In genomic region chr14:48358487-48359159, GRCm38 (mm10) we compare ENCODE assay signal across 9 mouse cellular contexts.
DNase-seq lines count a peak whose midpoint lies in the region; ATAC-seq and TF ChIP-seq lines count a peak whose summit lies in the region.
"Had no signal": no experiment of that assay in that cellular context is flagged by ENCODE, and none has a peak within 500 bp of the region (broad histone marks: within the 10 kb centered on the region; RNA-seq: fewer than 3 reads in every experiment).

No protein-coding gene starts in this region.

- no peak for DNase-seq in forebrain, embryonic 10.5 days (ENCODE audit: extremely low spot score, low spot score)
- peak; percentile 8 for DNase-seq in urinary bladder, postnatal 14 days (ENCODE audit: low spot score)
- no peak for DNase-seq in urinary bladder, adult 2 months (ENCODE audit: low spot score)
- DNase-seq in forelimb bud, embryonic 11.5 days (ENCODE audit: low read depth, low spot score) = peak; percentile 55
- DNase-seq in left cerebral cortex, adult 2 months (ENCODE audit: extremely low spot score in 1 of 2, low spot score in 2 of 2) = peak; percentile 35 to 44

- no peaks in the 10 kb centered on the region for H3K27me3 ChIP-seq in forebrain, embryonic 13.5 days
- H3K27me3 ChIP-seq in forebrain, embryonic 10.5 days (ENCODE audit: poor library complexity, severe bottlenecking) = 0 out of 2 replicates have a peak, but pooled peaks cover 8% of the 10 kb centered on the region
- no peaks in the 10 kb centered on the region for H3K27me3 ChIP-seq in neural tube, embryonic 14.5 days (ENCODE audit: control insufficient read depth, insufficient read depth, low read length)
- H3K27me3 ChIP-seq: liver, embryonic 15.5 days had no signal

- TF ChIP-seq CTCF in left cerebral cortex, adult 2 months (IDR thresholded peaks at IDR 0.05) = peak; percentile 83

- H3K4me1 ChIP-seq in forebrain, embryonic 13.5 days = no peaks in the 10 kb centered on the region
- H3K4me1 ChIP-seq in forebrain, embryonic 10.5 days = 0 out of 2 replicates have a peak, but pooled peaks cover 3% of the 10 kb centered on the region
- no peaks in the 10 kb centered on the region for H3K4me1 ChIP-seq in neural tube, embryonic 14.5 days (ENCODE audit: control insufficient read depth, insufficient read depth, low read length)
- H3K4me1 ChIP-seq: liver, embryonic 15.5 days had no signal

- ATAC-seq in forebrain, embryonic 13.5 days = peak; percentile 69
- peak; percentile 79; the same call in 1 of the 2 replicates for ATAC-seq in neural tube, embryonic 14.5 days (ENCODE audit: low read depth)
- ATAC-seq in erythroblast, adult 5-6 weeks (replicated peaks; ENCODE audit: low FRiP score, poor library complexity, severe bottlenecking) = no peak

- H3K36me3 ChIP-seq in forebrain, embryonic 13.5 days (ENCODE audit: poor library complexity, severe bottlenecking) = no peaks in the 10 kb centered on the region
- no peaks in the 10 kb centered on the region for H3K36me3 ChIP-seq in forebrain, embryonic 10.5 days (replicated peaks)
- H3K36me3 ChIP-seq in neural tube, embryonic 14.5 days (ENCODE audit: control insufficient read depth, insufficient read depth, low read length) = no peaks in the 10 kb centered on the region
- H3K36me3 ChIP-seq: liver, embryonic 15.5 days had no signal

- H3K9ac ChIP-seq in forebrain, embryonic 13.5 days = no peak overlapping the region
- no peak overlapping the region for H3K9ac ChIP-seq in neural tube, embryonic 14.5 days (replicated peaks; ENCODE audit: low read depth, low read length)
- H3K9ac ChIP-seq: liver, embryonic 15.5 days had no signal

- no peak overlapping the region for H3K4me2 ChIP-seq in forebrain, embryonic 13.5 days
- H3K4me2 ChIP-seq in neural tube, embryonic 14.5 days (ENCODE audit: low read depth, low read length) = no peak overlapping the region
- H3K4me2 ChIP-seq: liver, embryonic 15.5 days had no signal

- no peak overlapping the region for H3K27ac ChIP-seq in forebrain, embryonic 13.5 days
- no peak overlapping the region for H3K27ac ChIP-seq in forebrain, embryonic 10.5 days
- no peak overlapping the region for H3K27ac ChIP-seq in left cerebral cortex, adult 2 months
- H3K27ac ChIP-seq in neural tube, embryonic 14.5 days (ENCODE audit: low read depth, low read length) = no peak overlapping the region
- H3K27ac ChIP-seq: liver, embryonic 15.5 days had no signal

- no peaks in the 10 kb centered on the region for H3K9me3 ChIP-seq in forebrain, embryonic 13.5 days (replicated peaks)
- H3K9me3 ChIP-seq in forebrain, embryonic 10.5 days = no peaks in the 10 kb centered on the region
- H3K9me3 ChIP-seq in neural tube, embryonic 14.5 days (ENCODE audit: control insufficient read depth, low read length) = no peaks in the 10 kb centered on the region
- H3K9me3 ChIP-seq: liver, embryonic 15.5 days had no signal

- no peak overlapping the region for H3K4me3 ChIP-seq in forebrain, embryonic 13.5 days
- no peak overlapping the region for H3K4me3 ChIP-seq in forebrain, embryonic 10.5 days
- H3K4me3 ChIP-seq in left cerebral cortex, adult 2 months = no peak overlapping the region
- no peak overlapping the region for H3K4me3 ChIP-seq in neural tube, embryonic 14.5 days (ENCODE audit: low read depth, low read length)
- H3K4me3 ChIP-seq: liver, embryonic 15.5 days had no signal

- WGBS in forebrain, embryonic 13.5 days = 48% methylated on average over 12 of the region's 12 CpGs
- WGBS in forebrain, embryonic 10.5 days = 54% methylated on average over 12 of the region's 12 CpGs
- WGBS in neural tube, embryonic 14.5 days = 46% methylated on average over 12 of the region's 12 CpGs

- intact Hi-C loops in left cerebral cortex, adult 2 months (cut with DNase I) = loop anchor here (2.0 to 5.0 kb wide), 2 partner anchors 236 to 608 kb away; partner anchors contain the start of gene Peli2

Comparison
In these comparisons a context has a peak if more than half of its experiments do, and no peak if none do; other contexts are left out.
1. DNase-seq: peak in urinary bladder, postnatal 14 days (single experiment), forelimb bud, embryonic 11.5 days (single experiment) and left cerebral cortex, adult 2 months (2 of 2); none in forebrain, embryonic 10.5 days (single experiment) and urinary bladder, adult 2 months (single experiment).